Mouse (Mus musculus) regulatory T cell (primary cell): ENCODE results near the gene 3110082J24Rik.
"Not testable (repeated sequence)": the region's sequence is repeated elsewhere in the genome, so short reads cannot be mapped to it uniquely, and the experiment has no call there.

Source experiments
- in situ Hi-C: fragments of 300-600 bp; cut with MboI, MseI; formaldehyde crosslinking; loops from one replicate; pipeline ENCODE4 v1.15.1; 2025; ENCODE audit warnings: high pct_unique_total_duplicates

Gene 3110082J24Rik

GRCm38 (mm10) chr5:30072825-30073821, 32.8 kb downstream of the 3110082J24Rik start, which contains the start of gene Tyms:
Gene Tyms, minus strand, starts transcription at chr5:30073617.
- in situ Hi-C loops, result no loop called here

GRCm38 (mm10) chr5:30072377-30072776, 33.5 kb downstream of the 3110082J24Rik start:
- in situ Hi-C loops, result no loop called here

DNA sequence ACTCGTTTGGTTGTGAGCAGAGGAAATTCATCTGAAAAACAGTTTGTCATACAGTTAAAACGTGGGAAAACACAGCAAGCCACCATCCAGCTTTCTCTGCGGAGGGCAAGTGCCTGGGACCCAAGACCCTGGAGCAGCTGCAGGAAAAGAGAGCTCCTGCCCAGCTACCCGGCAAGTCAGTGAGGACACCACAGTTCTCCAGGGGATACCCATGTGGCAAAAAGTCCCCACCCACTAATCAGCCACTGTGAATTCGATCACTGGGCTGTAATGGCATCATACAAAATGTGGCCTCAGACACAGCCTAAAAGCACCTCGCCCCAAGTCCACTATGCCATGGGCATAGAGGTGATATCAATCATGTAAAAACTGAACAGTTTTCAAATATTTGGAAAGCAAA, 34.2 kb downstream of the 3110082J24Rik start:
- in situ Hi-C loops, result no loop called here

GRCm38 (mm10) chr5:30067726-30068125, 38.2 kb downstream of the 3110082J24Rik start:
- in situ Hi-C loops, result no loop called here

- in situ Hi-C loops, result not testable (repeated sequence)
Observed at GRCm38 (mm10) chr5:30059607-30060006, 46.3 kb downstream of the 3110082J24Rik start.

- in situ Hi-C loops, result no loop called here
Observed at GRCm38 (mm10) chr5:30058216-30058731, 47.6 kb downstream of the 3110082J24Rik start.
